Comparison of ENCODE assay signal across 9 mouse cellular contexts in the genomic region with DNA sequence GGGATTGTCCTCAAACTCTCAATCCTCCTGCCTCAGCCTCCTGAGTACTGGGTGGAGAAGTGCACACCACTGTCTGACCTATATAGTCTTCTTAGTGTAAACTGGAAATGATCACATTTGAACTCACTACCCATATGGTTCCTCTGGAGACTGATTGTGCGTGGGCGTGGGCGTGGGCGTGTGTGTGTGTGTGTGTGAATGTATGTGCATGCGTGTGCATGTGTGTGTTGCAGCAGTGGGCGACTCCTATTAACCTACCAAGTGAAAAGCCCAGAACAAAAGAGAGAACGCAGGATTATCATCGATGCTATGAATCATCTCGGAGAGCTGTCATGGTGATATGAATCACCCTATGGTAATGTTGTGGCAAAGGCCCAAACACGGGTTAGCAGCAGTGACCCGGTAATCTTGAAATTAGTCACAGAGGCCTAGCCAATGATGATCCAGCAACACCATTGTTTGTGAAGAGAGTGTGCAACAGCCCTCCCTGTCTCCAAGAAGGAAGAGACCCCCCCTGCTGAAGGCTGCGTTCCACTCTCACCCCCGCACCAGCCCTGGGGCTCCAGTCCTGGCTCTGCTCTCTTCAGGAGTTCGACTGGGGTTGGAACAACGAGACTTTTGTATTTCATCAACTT.
DNase-seq lines count a peak whose midpoint lies in the region; ATAC-seq and TF ChIP-seq lines count a peak whose summit lies in the region.
"Had no signal": no experiment of that assay in that cellular context is flagged by ENCODE, and none has a peak within 500 bp of the region (broad histone marks: within the 10 kb centered on the region; RNA-seq: fewer than 3 reads in every experiment).

No protein-coding gene starts in this region.

- 73% methylated on average over 15 of the region's 15 CpGs for WGBS in hindbrain, embryonic 11.5 days
- 56% methylated on average over 15 of the region's 15 CpGs for WGBS in hindbrain, embryonic 13.5 days
- 38% methylated on average over 15 of the region's 15 CpGs for WGBS in liver, embryonic 15.5 days (ENCODE audit: insufficient replicate concordance)

- H3K27ac ChIP-seq in hindbrain, embryonic 11.5 days (ENCODE audit: low read depth, low read length) = no peak overlapping the region
- no peak overlapping the region for H3K27ac ChIP-seq in hindbrain, embryonic 13.5 days
- H3K27ac ChIP-seq in CH12.LX (ENCODE audit: insufficient read depth, low read depth) = no peak overlapping the region
- H3K27ac ChIP-seq in liver, embryonic 15.5 days (replicated peaks) = peak overlapping the region; percentile 45

- ATAC-seq in hindbrain, embryonic 11.5 days (ENCODE audit: low FRiP score) = 0 out of 2 replicates have a peak, but pooled peaks have one; percentile 47
- ATAC-seq in hindbrain, embryonic 13.5 days (ENCODE audit: low FRiP score) = no peak
- peak; percentile 6; the same call in 1 of the 2 replicates for ATAC-seq in common myeloid progenitor, adult 5-6 weeks (replicated peaks; ENCODE audit: low read depth, poor library complexity, severe bottlenecking)
- ATAC-seq in liver, embryonic 15.5 days (ENCODE audit: insufficient read depth) = peak; percentile 17; the same call in 1 of the 2 replicates

- in situ Hi-C loops in CH12.LX (cut with MboI; ENCODE audit: low pct_ligation_motif_present, low pct_unique_long_range_greater_than_20kb, low sequenced_read_pairs) = no loop called here

- TF ChIP-seq RAD21 in CH12.LX (IDR thresholded peaks at IDR 0.05; ENCODE audit: low read depth, low read length) = no peak

- no peaks in the 10 kb centered on the region for H3K27me3 ChIP-seq in hindbrain, embryonic 11.5 days (ENCODE audit: control insufficient read depth, insufficient read depth, low read length)
- no peaks in the 10 kb centered on the region for H3K27me3 ChIP-seq in hindbrain, embryonic 13.5 days
- no peaks in the 10 kb centered on the region for H3K27me3 ChIP-seq in CH12.LX (replicated peaks)
- no peaks in the 10 kb centered on the region for H3K27me3 ChIP-seq in liver, embryonic 15.5 days
- H3K27me3 ChIP-seq: limb, embryonic 13.5 days had no signal

- no peaks in the 10 kb centered on the region for H3K9me3 ChIP-seq in hindbrain, embryonic 11.5 days (ENCODE audit: control insufficient read depth, low read length)
- H3K9me3 ChIP-seq in hindbrain, embryonic 13.5 days = no peaks in the 10 kb centered on the region
- no peaks in the 10 kb centered on the region for H3K9me3 ChIP-seq in CH12.LX (replicated peaks; ENCODE audit: low read length)
- H3K9me3 ChIP-seq in liver, embryonic 15.5 days (replicated peaks) = no peaks in the 10 kb centered on the region
- H3K9me3 ChIP-seq: limb, embryonic 13.5 days had no signal

- dilution Hi-C loops in CH12.LX (cut with MboI; ENCODE audit: extremely low pct_ligation_motif_present, extremely low pct_unique_long_range_greater_than_20kb, low sequenced_read_pairs) = no loop called here

- H3K4me3 ChIP-seq in hindbrain, embryonic 11.5 days (ENCODE audit: low read depth, low read length) = no peak overlapping the region
- H3K4me3 ChIP-seq in hindbrain, embryonic 13.5 days = no peak overlapping the region
- H3K4me3 ChIP-seq in CH12.LX (replicated peaks in 1 of 3; ENCODE audit: low read depth in 2 of 3, low read length in 2 of 3, poor library complexity in 1 of 3) = no peak overlapping the region
- no peak overlapping the region for H3K4me3 ChIP-seq in liver, embryonic 15.5 days (replicated peaks)
- H3K4me3 ChIP-seq: limb, embryonic 13.5 days had no signal

- no peaks in the 10 kb centered on the region for H3K79me2 ChIP-seq in CH12.LX (replicated peaks; ENCODE audit: control insufficient read depth, extremely low read depth, insufficient read depth, poor library complexity, severe bottlenecking)

- H3K4me1 ChIP-seq in hindbrain, embryonic 11.5 days (replicated peaks; ENCODE audit: control insufficient read depth, insufficient read depth, low read length) = no peaks in the 10 kb centered on the region
- H3K4me1 ChIP-seq in hindbrain, embryonic 13.5 days (replicated peaks) = peaks cover 6% of the 10 kb centered on the region; the same call in 1 of the 2 replicates
- H3K4me1 ChIP-seq in CH12.LX (ENCODE audit: control insufficient read depth in 1 of 2, insufficient read depth in 2 of 2) = peaks cover 11 to 23% of the 10 kb centered on the region in 2 experiments
- H3K4me1 ChIP-seq in liver, embryonic 15.5 days (replicated peaks) = peaks cover 60% of the 10 kb centered on the region

- H3K9ac ChIP-seq in hindbrain, embryonic 11.5 days (ENCODE audit: low read depth, low read length) = no peak overlapping the region
- H3K9ac ChIP-seq in hindbrain, embryonic 13.5 days = no peak overlapping the region
- no peak overlapping the region for H3K9ac ChIP-seq in CH12.LX (ENCODE audit: insufficient read depth, low read depth)
- H3K9ac ChIP-seq in liver, embryonic 15.5 days = 0 out of 2 replicates have a peak overlapping the region, but pooled peaks have one; percentile 13
- H3K9ac ChIP-seq: limb, embryonic 13.5 days had no signal

- TF ChIP-seq POLR2A in CH12.LX (IDR thresholded peaks at IDR 0.05; ENCODE audit: low read depth, low read length) = no peak

- no peaks in the 10 kb centered on the region for H3K36me3 ChIP-seq in hindbrain, embryonic 11.5 days (ENCODE audit: control insufficient read depth, insufficient read depth, low read length)
- H3K36me3 ChIP-seq in hindbrain, embryonic 13.5 days = no peaks in the 10 kb centered on the region
- H3K36me3 ChIP-seq in CH12.LX (replicated peaks in 1 of 2; ENCODE audit: control insufficient read depth in 1 of 2, insufficient read depth in 1 of 2, low read length in 1 of 2) = no peaks in the 10 kb centered on the region
- H3K36me3 ChIP-seq in liver, embryonic 15.5 days (replicated peaks) = no peaks in the 10 kb centered on the region
- H3K36me3 ChIP-seq: limb, embryonic 13.5 days had no signal

- no peak for TF ChIP-seq CTCF in CH12.LX (conservative IDR thresholded peaks at IDR 0.05 in 1 of 2, IDR thresholded peaks at IDR 0.05 in 1 of 2; ENCODE audit: low read depth in 2 of 2, low read length in 2 of 2)

- peak; percentile 87 for TF ChIP-seq EP300 in CH12.LX (IDR thresholded peaks at IDR 0.05; ENCODE audit: low read length)

- DNase-seq in hindbrain, embryonic 11.5 days (ENCODE audit: low spot score) = no peak
- DNase-seq in CH12.LX (ENCODE audit: extremely low read depth) = peak; percentile 87
- DNase-seq in lung, adult 18-20 months = no peak
- no peak for DNase-seq in left cerebral cortex, adult 11 months (ENCODE audit: low spot score)
- no peak for DNase-seq in right cerebral cortex, adult 2 months (ENCODE audit: low spot score in 2 of 2)

- no peak overlapping the region for H3K4me2 ChIP-seq in hindbrain, embryonic 11.5 days (replicated peaks; ENCODE audit: low read depth, low read length)
- H3K4me2 ChIP-seq in hindbrain, embryonic 13.5 days = no peak overlapping the region
- peak overlapping the region; percentile 8; the same call in 1 of the 2 replicates for H3K4me2 ChIP-seq in CH12.LX (ENCODE audit: insufficient read depth, low read depth, poor library complexity, severe bottlenecking)
- peak overlapping the region; percentile 35 for H3K4me2 ChIP-seq in liver, embryonic 15.5 days
- H3K4me2 ChIP-seq: limb, embryonic 13.5 days had no signal

TF ChIP-seq in CH12.LX, 34 proteins besides CTCF, POLR2A, EP300 and RAD21:
- TF ChIP-seq UBTF (IDR thresholded peaks at IDR 0.05; ENCODE audit: low read depth, low read length) (no peak), MAFK (IDR thresholded peaks at IDR 0.05; ENCODE audit: insufficient replicate concordance, low read length) (0 out of 2 replicates have a peak, but pooled peaks have one; percentile 44), NELFE (IDR thresholded peaks at IDR 0.05; ENCODE audit: low read depth, low read length) (no peak), NRF1 (IDR thresholded peaks at IDR 0.05; ENCODE audit: low read depth, low read length) (no peak), GABPA (IDR thresholded peaks at IDR 0.05; ENCODE audit: insufficient replicate concordance, low read depth, low read length) (no peak), MXI1 (IDR thresholded peaks at IDR 0.05; ENCODE audit: low read depth, low read length) (no peak), USF2 (conservative IDR thresholded peaks at IDR 0.05; ENCODE audit: low read depth, low read length) (no peak), MAZ (IDR thresholded peaks at IDR 0.05; ENCODE audit: low read depth, low read length) (no peak), BHLHE40 (IDR thresholded peaks at IDR 0.05; ENCODE audit: low read depth, low read length) (peak; percentile 84), JUND (conservative IDR thresholded peaks at IDR 0.05; ENCODE audit: low read depth, low read length) (peak; percentile 89), JUN (IDR thresholded peaks at IDR 0.05; ENCODE audit: insufficient read depth, low read depth, low read length) (peak; percentile 86), ELF1 (IDR thresholded peaks at IDR 0.05; ENCODE audit: low read depth, low read length) (no peak), KAT2A (IDR thresholded peaks at IDR 0.05; ENCODE audit: insufficient replicate concordance, low read length) (no peak), POLR2AphosphoS2 (IDR thresholded peaks at IDR 0.05; ENCODE audit: low read depth, low read length) (no peak), IRF4 (IDR thresholded peaks at IDR 0.05; ENCODE audit: low read depth, low read length) (peak; percentile 95), MEF2A (IDR thresholded peaks at IDR 0.05; ENCODE audit: borderline replicate concordance, low read depth, low read length) (peak; percentile 58; the same call in 1 of the 2 replicates), TCF12 (IDR thresholded peaks at IDR 0.05; ENCODE audit: low read depth, low read length) (peak; percentile 39; the same call in 1 of the 2 replicates), ETS1 (conservative IDR thresholded peaks at IDR 0.05; ENCODE audit: low read depth, low read length) (peak; percentile 87)

Comparison
In these comparisons a context has a peak if more than half of its experiments do, and no peak if none do; other contexts are left out.
1. H3K4me2 ChIP-seq: peak in CH12.LX (single experiment) and liver, embryonic 15.5 days (single experiment); none in hindbrain, embryonic 11.5 days (single experiment) and hindbrain, embryonic 13.5 days (single experiment).